Mouse (Mus musculus): ENCODE data around the gene Acvr1b.
A peak's percentile ranks its signal among the peaks of the same experiment; 100 is the strongest.

- no peak for TF ChIP-seq EP300 (IDR thresholded peaks at IDR 0.05)
- peak; percentile 52 for TF ChIP-seq CTCF (IDR thresholded peaks at IDR 0.05)
These were observed 14.0 kb downstream of the Acvr1b start for GRCm38 (mm10) chr15:101187907-101188306.

Measured in lung, postnatal 0 days (tissue).